Mouse (Mus musculus) forebrain, embryonic 11.5 days (tissue): ENCODE measurements around the gene Mfn2. TPM values are rescaled to one million over a fixed set of nuclear protein-coding genes. Genes with fewer than 3 reads are reported as not detected.

Experiments used
- ATAC-seq: fragments of 200-750 bp; cut with Nextera tagmentation; replicated peaks from 2 replicates; pipeline ENCODE4 v1.8.0; 2017; ENCODE audit warnings: moderate TSS enrichment; ENCODE audit not compliant: low FRiP score
- DNase-seq: peaks from one replicate; pipeline ENCODE4 v3.0.0-alpha.2; 2017; ENCODE audit warnings: low spot score
- H3K27ac ChIP-seq: fragments of 300-500 bp; sonication (generic); 2 replicates; pipeline ENCODE4 v1.5.1; 2014; ENCODE audit warnings: low read depth, low read length
- H3K27me3 ChIP-seq: fragments of 300-500 bp; sonication (generic); 2 replicates; pipeline ENCODE4 v1.6.1; 2014; ENCODE audit warnings: mild to moderate bottlenecking, low read length, mixed read lengths; ENCODE audit not compliant: control insufficient read depth, insufficient read depth
- H3K36me3 ChIP-seq: fragments of 300-500 bp; sonication (generic); 2 replicates; pipeline ENCODE4 v1.6.1; 2014; ENCODE audit warnings: mild to moderate bottlenecking, low read length, moderate library complexity, mixed read lengths; ENCODE audit not compliant: control insufficient read depth, insufficient read depth
- H3K4me1 ChIP-seq: fragments of 300-500 bp; sonication (generic); replicated peaks from 2 replicates; pipeline ENCODE4 v1.6.1; 2014; ENCODE audit warnings: low read length, mixed read lengths; ENCODE audit not compliant: control insufficient read depth, insufficient read depth
- H3K4me2 ChIP-seq: fragments of 300-500 bp; sonication (generic); 2 replicates; pipeline ENCODE4 v1.6.1; 2014; ENCODE audit warnings: low read depth, mild to moderate bottlenecking, low read length, moderate library complexity, mixed read lengths; ENCODE audit not compliant: severe bottlenecking
- H3K4me3 ChIP-seq: fragments of 300-500 bp; sonication (generic); 2 replicates; pipeline ENCODE4 v1.5.1; 2014; ENCODE audit warnings: low read depth, low read length
- H3K9ac ChIP-seq: fragments of 300-500 bp; sonication (generic); 2 replicates; pipeline ENCODE4 v1.6.1; 2014; ENCODE audit warnings: low read length
- H3K9me3 ChIP-seq: fragments of 300-500 bp; sonication (generic); 2 replicates; pipeline ENCODE4 v1.6.1; 2016; ENCODE audit warnings: low read length, mixed read lengths; ENCODE audit not compliant: control insufficient read depth
- WGBS: fragments of 180-500 bp; shearing (Covaris S2); extraction: QIAGEN DNeasy Blood & Tissue Kit; methylation state at CpG from one replicate; pipeline ENCODE4 v1.1.7; 2014; 5-methylcytosine and 5-hydroxymethylcytosine counted together
- polyA plus RNA-seq: library from polyadenylated mRNA; unstranded; fragments of >200 nt; fragmentation: Nextera tagmentation; extraction: Ambion mirVana; gene quantifications from 2 replicates; pipeline ENCODE4 v1.2.1, GENCODE M21; 2014

The Mfn2 gene
- polyA plus RNA-seq, 1 experiment from 2014 or later: 49.0 TPM

DNA sequence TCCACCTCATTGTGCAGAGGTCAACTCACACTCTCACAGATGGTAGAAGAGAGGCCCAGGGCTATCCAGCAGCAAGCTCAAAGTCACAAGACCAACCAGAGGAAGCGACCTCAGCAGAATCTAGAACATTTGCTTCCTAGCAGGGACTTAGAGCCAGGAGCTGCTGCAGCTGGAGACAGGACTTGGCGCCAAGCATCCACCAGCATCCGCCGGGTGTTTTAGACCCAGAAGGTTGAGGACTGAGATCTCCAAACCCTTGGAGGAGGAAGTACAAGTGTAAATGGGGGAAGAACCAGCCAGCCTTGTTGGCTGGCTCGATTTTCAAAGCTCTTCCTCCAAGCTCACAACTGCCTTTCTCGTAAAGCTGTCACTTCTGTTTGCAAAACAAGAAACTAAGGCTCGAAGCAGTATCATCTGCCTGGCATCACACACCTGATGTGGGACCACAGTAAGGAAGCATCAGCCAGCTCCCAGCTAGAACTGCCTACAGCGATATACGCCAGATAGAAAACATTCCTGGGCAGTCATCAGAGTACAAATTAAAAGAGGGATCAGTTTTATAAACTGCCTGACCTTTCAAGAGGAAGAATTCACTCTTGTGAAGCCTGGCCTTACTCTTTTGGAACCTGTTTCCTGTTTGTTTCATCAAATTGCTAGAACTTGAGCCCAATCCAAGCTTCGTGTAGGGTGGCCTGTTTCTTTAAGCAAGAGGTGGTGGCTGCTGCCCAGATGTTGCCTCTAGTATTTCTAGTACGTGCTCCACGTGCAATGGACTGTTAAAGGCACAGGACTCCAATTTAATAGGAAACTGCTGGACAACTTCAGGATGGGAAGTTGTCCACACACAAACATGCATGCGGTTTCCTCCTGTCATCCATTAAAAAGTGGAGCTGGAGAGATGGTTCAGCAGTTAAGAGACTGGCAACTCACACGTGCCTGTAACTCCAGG, 33.9 kb upstream of the Mfn2 start:
- peaks cover 5% of the 10 kb centered on the region for H3K4me1 ChIP-seq
- 77% methylated on average over 14 of the region's 14 CpGs for WGBS
- H3K4me2 ChIP-seq: no peak overlapping the region
- no peak overlapping the region for H3K27ac ChIP-seq
- H3K9me3 ChIP-seq: no peaks in the 10 kb centered on the region
- H3K36me3 ChIP-seq: no peaks in the 10 kb centered on the region
- DNase-seq (no peak), ATAC-seq (no peak)
- H3K4me3 ChIP-seq: no peak overlapping the region
- H3K9ac ChIP-seq: no peak overlapping the region
- no peaks in the 10 kb centered on the region for H3K27me3 ChIP-seq

DNA sequence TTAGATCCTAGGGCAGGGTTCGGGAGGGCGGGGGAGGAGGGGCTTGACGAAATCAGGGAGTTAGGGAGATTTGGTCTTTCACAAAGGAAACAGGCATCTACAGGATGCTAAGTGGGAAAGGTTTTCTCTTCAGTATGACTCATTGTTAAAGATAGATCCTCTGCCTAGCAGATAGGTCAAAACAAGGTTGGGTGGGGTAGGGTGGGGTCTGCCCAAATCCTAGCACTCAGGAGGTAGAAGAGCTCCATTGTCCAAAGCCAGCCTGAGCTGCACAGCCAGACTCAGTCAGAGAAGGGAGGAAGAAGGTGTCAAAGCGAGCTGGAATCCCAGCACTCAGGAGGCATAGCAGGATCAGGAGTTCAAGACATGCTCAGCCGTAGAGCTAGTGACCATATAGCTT, 33.0 kb upstream of the Mfn2 start:
- ATAC-seq (no peak), DNase-seq (no peak)
- no peaks in the 10 kb centered on the region for H3K36me3 ChIP-seq
- H3K27me3 ChIP-seq: no peaks in the 10 kb centered on the region
- H3K9ac ChIP-seq: no peak overlapping the region
- H3K4me1 ChIP-seq: peaks cover 5% of the 10 kb centered on the region
- no peak overlapping the region for H3K4me2 ChIP-seq
- H3K27ac ChIP-seq: no peak overlapping the region
- H3K4me3 ChIP-seq: no peak overlapping the region
- H3K9me3 ChIP-seq: no peaks in the 10 kb centered on the region
- 35% methylated on average over 5 of the region's 5 CpGs for WGBS

DNA sequence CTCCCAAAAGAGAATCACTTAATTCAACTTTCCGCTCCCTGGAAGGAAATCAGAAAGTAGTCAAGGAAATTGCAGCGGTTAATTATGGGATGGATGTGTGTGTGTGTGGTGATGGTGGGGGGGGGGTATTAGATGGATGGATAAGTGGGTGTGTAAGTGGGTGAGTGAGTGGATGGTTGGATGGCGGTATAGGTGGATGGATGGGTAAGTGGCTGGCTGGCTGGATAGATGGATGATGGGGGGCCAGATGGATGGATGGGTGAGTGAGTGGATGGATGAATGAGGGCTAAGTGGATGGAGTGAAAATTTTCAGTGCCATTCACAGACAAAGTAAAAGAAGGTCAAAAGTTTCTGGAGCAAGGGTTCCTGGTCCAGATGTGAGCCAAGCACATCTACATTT, 32.5 kb upstream of the Mfn2 start:
- Histone ChIP-seq H3K36me3 (no peaks in the 10 kb centered on the region), H3K9ac (peak overlapping the region; percentile 73; the same call in 1 of the 2 replicates), H3K27me3 (no peaks in the 10 kb centered on the region), H3K4me2 (peak overlapping the region; percentile 87), H3K9me3 (no peaks in the 10 kb centered on the region), H3K4me1 (peaks cover 4% of the 10 kb centered on the region), H3K4me3 (peak overlapping the region; percentile 59), H3K27ac (no peak overlapping the region)
- WGBS: 58% methylated on average over 3 of the region's 3 CpGs
- DNase-seq (no peak), ATAC-seq (no peak)

DNA sequence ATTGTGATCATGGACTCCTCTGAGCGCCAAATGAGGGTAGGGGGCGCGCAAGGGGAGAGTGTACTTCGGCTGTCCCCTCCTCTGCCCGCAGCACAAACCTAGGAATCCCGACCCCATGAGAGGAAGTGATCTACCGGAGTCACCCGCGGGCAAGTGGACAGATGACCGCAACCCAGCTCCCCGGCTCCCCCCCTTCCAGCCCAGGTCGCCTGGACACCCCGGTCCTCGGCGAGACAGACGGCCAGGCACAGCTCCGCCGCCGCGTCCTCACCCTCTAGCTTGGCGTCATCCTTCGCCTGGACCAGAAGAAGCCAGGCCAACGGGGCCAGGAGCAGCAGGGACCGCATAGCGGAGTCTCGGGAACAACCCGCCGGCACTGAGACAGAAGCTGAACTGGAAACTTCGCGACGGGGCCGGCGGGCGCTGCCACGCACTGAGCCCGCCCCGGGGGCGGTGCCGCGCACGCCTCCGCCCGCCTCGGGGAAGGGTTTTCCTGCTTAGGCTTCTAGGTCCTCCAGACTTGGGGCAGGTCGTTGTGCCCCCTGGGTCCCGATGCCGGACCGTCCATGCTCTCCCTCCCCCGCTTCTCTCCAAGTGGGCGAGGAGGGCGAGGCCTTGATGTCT, 31.9 kb upstream of the Mfn2 start, which contains the start of gene Plod1:
Gene Plod1, minus strand, starts transcription at position 437 of the 624 bp plus-strand sequence.
- H3K36me3 ChIP-seq: no peaks in the 10 kb centered on the region
- peak within 1 kb of the TSS; percentile 12; the same call in 1 of the 2 replicates for H3K27ac ChIP-seq
- no peaks in the 10 kb centered on the region; the same call in 1 of the 2 replicates for H3K4me1 ChIP-seq
- peak; percentile 87 for DNase-seq
- peak within 1 kb of the TSS; percentile 87 for H3K4me2 ChIP-seq
- no peaks in the 10 kb centered on the region for H3K9me3 ChIP-seq
- peak within 1 kb of the TSS; percentile 73 for H3K9ac ChIP-seq
- H3K4me3 ChIP-seq: peak within 1 kb of the TSS; percentile 59
- H3K27me3 ChIP-seq: no peaks in the 10 kb centered on the region
- peak; percentile 72 for ATAC-seq
- under 1% methylated on average over 51 of the region's 51 CpGs for WGBS

DNA sequence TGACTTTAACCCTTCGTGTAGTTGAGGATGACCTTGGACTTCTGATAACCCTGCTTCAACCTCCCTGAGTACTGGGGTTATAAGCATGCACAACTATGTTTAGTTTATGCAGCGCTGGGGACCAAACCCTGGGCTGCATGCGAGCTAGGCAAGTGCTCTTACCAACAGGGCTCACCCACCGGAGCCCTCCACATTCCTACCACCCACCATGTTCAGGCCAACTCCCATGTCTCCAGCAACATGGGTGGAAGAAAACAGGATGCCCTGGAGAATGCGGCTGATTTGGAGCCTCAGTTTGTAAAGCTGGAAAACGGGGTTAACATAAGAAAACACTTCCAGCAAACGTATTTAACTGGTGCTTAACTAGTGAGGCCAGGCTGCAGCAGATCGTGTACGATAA, 31.4 kb upstream of the Mfn2 start:
- no peak overlapping the region for H3K27ac ChIP-seq
- DNase-seq (no peak), ATAC-seq (no peak)
- H3K36me3 ChIP-seq: no peaks in the 10 kb centered on the region
- H3K4me3 ChIP-seq: peak overlapping the region; percentile 59
- H3K9ac ChIP-seq: peak overlapping the region; percentile 73; the same call in 1 of the 2 replicates
- H3K27me3 ChIP-seq: no peaks in the 10 kb centered on the region
- WGBS: 22% methylated on average over 9 of the region's 9 CpGs
- no peaks in the 10 kb centered on the region; the same call in 1 of the 2 replicates for H3K4me1 ChIP-seq
- H3K4me2 ChIP-seq: peak overlapping the region; percentile 87
- no peaks in the 10 kb centered on the region for H3K9me3 ChIP-seq

DNA sequence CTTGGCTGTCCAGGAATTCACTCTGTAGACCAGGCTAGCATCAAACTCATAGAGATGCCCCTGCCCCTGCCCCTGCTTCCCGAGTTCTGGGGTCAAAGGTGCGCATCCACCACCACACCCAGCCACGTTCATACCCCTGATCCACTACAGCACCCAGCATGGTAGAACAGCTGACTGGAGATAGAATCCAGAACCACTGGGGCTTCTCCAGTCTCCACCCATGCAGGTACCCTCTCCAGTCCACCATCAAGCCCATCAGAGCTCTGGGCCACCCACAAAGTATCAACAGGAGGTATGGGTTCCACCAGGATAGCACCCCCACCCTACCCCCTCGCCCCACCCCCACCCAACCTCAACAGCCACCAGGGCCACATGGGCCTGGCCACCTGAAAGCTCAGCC, 30.1 kb upstream of the Mfn2 start:
- no peak overlapping the region for H3K4me3 ChIP-seq
- ATAC-seq: no peak
- H3K27ac ChIP-seq: no peak overlapping the region
- H3K9me3 ChIP-seq: no peaks in the 10 kb centered on the region
- H3K4me2 ChIP-seq: no peak overlapping the region
- H3K9ac ChIP-seq: no peak overlapping the region
- 83% methylated on average over 4 of the region's 4 CpGs for WGBS
- no peaks in the 10 kb centered on the region for H3K27me3 ChIP-seq
- no peak for DNase-seq
- no peaks in the 10 kb centered on the region for H3K36me3 ChIP-seq
- no peaks in the 10 kb centered on the region; the same call in 1 of the 2 replicates for H3K4me1 ChIP-seq

DNA sequence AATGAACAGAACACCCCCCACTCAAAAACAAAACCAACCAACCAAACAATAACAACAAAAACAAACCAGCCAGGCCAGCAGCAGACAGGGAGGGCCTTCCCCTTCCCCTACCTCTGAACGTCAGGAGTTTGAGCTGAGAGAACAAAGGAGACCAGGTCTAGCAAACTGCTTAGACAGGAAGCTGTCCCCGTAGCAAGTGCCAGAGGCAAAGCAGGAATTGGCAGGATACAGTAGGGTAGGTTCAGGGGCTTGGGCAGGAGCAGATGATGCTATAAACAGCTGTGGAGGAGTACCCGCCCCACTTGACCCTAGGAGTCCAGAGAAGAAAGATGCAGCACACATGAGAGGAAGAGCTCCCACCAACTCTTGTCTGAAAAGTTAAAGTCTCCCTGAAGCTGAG, 29.6 kb upstream of the Mfn2 start:
- ATAC-seq (no peak), DNase-seq (no peak)
- Histone ChIP-seq H3K36me3 (no peaks in the 10 kb centered on the region), H3K9me3 (no peaks in the 10 kb centered on the region), H3K4me1 (no peaks in the 10 kb centered on the region; the same call in 1 of the 2 replicates), H3K27me3 (no peaks in the 10 kb centered on the region), H3K27ac (no peak overlapping the region), H3K9ac (no peak overlapping the region), H3K4me3 (no peak overlapping the region), H3K4me2 (no peak overlapping the region)
- 67% methylated on average over 3 of the region's 3 CpGs for WGBS

DNA sequence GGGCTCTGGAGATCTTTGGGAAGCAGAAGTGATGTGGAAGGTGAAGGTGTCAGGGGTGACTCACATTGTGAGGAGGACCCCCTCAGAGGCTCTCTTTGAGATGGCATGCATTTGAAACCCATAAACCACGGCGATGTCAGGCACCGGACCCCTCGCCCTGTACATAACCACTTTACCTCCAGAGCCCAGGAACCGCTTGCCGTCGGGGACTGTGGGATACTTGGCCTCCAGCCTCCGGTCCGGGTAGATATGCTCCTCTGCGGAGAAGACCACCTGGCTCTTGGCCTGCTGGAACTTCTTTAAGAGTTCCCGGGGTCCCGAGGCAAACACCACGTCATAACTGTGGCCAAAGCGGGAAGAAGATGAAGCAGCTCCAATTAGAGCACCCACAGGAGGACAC, 26.4 kb upstream of the Mfn2 start:
- H3K27me3 ChIP-seq: no peaks in the 10 kb centered on the region
- no peak overlapping the region for H3K4me3 ChIP-seq
- DNase-seq: no peak
- H3K27ac ChIP-seq: no peak overlapping the region
- H3K9ac ChIP-seq: no peak overlapping the region
- no peaks in the 10 kb centered on the region for H3K36me3 ChIP-seq
- 96% methylated on average over 14 of the region's 14 CpGs for WGBS
- peaks cover 3% of the 10 kb centered on the region; the same call in 1 of the 2 replicates for H3K4me1 ChIP-seq
- H3K4me2 ChIP-seq: no peak overlapping the region
- H3K9me3 ChIP-seq: no peaks in the 10 kb centered on the region
- ATAC-seq: no peak
